Mouse (Mus musculus): ENCODE measurements around the gene Smyd3. TPM values are rescaled to one million over a fixed set of nuclear protein-coding genes. Genes with fewer than 3 reads are reported as not detected.

The Smyd3 gene
- polyA plus RNA-seq, 1 experiment from 2014 or later, result 18.2 TPM

- no peak overlapping the region for H3K9ac ChIP-seq (ENCODE audit: low read length)
- no peak overlapping the region for H3K4me2 ChIP-seq (ENCODE audit: low read length)
- no peaks in the 10 kb centered on the region for H3K36me3 ChIP-seq (ENCODE audit: control insufficient read depth, insufficient read depth, low read length)
- 79% methylated on average over 3 of the region's 3 CpGs for WGBS
- ATAC-seq (no peak), DNase-seq (ENCODE audit: low spot score) (no peak)
- H3K4me1 ChIP-seq (ENCODE audit: control insufficient read depth, insufficient read depth, low read length), result no peaks in the 10 kb centered on the region
- no peaks in the 10 kb centered on the region for H3K9me3 ChIP-seq (replicated peaks; ENCODE audit: control insufficient read depth, low read length)
- no peaks in the 10 kb centered on the region for H3K27me3 ChIP-seq (replicated peaks; ENCODE audit: control insufficient read depth, insufficient read depth, low read length)
- H3K27ac ChIP-seq (ENCODE audit: low read depth, low read length), result no peak overlapping the region
- H3K4me3 ChIP-seq (ENCODE audit: low read depth, low read length), result no peak overlapping the region
These were observed 330.7 kb downstream of the Smyd3 start for GRCm38 (mm10) chr1:179187171-179187570.

- no peaks in the 10 kb centered on the region for H3K9me3 ChIP-seq (replicated peaks; ENCODE audit: control insufficient read depth, low read length)
- no peaks in the 10 kb centered on the region for H3K4me1 ChIP-seq (ENCODE audit: control insufficient read depth, insufficient read depth, low read length)
- ATAC-seq (no peak; the same call in 1 of the 2 replicates), DNase-seq (ENCODE audit: low spot score) (peak; percentile 55)
- no peak overlapping the region for H3K9ac ChIP-seq (ENCODE audit: low read length)
- 80% methylated on average over 4 of the region's 4 CpGs for WGBS
- no peak overlapping the region for H3K4me2 ChIP-seq (ENCODE audit: low read length)
- H3K27ac ChIP-seq (ENCODE audit: low read depth, low read length), result no peak overlapping the region
- no peak overlapping the region for H3K4me3 ChIP-seq (ENCODE audit: low read depth, low read length)
- H3K36me3 ChIP-seq (ENCODE audit: control insufficient read depth, insufficient read depth, low read length), result no peaks in the 10 kb centered on the region
- no peaks in the 10 kb centered on the region for H3K27me3 ChIP-seq (replicated peaks; ENCODE audit: control insufficient read depth, insufficient read depth, low read length)
These were observed 333.2 kb downstream of the Smyd3 start for GRCm38 (mm10) chr1:179184631-179185030.

DNA sequence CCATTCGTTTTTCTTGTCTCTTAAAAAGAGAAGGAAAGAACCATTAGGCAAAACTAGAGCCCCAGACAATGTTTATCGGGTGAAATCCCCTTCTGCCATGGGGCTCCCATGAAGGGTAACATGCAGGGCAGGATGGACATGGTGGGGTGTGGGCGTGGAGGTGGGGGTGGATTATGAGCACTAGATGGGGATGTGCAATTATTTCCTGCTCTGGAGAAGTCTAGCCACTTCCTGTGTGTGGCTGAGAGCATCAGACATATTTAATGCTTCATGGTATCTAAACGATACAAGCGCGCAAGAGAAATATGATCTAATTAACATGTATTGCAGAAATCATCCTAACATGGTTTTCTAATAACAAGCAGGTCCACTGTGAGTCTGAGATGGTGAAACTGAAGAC, 334.3 kb downstream of the Smyd3 start:
- no peak for DNase-seq (ENCODE audit: low spot score)
- no peak for ATAC-seq
- Histone ChIP-seq H3K36me3 (ENCODE audit: control insufficient read depth, insufficient read depth, low read length) (no peaks in the 10 kb centered on the region), H3K4me1 (ENCODE audit: control insufficient read depth, insufficient read depth, low read length) (no peaks in the 10 kb centered on the region), H3K9me3 (replicated peaks; ENCODE audit: control insufficient read depth, low read length) (no peaks in the 10 kb centered on the region), H3K4me3 (ENCODE audit: low read depth, low read length) (no peak overlapping the region), H3K27ac (ENCODE audit: low read depth, low read length) (no peak overlapping the region), H3K27me3 (replicated peaks; ENCODE audit: control insufficient read depth, insufficient read depth, low read length) (no peaks in the 10 kb centered on the region), H3K9ac (ENCODE audit: low read length) (no peak overlapping the region), H3K4me2 (ENCODE audit: low read length) (no peak overlapping the region)
- 77% methylated on average over 6 of the region's 6 CpGs for WGBS

DNA sequence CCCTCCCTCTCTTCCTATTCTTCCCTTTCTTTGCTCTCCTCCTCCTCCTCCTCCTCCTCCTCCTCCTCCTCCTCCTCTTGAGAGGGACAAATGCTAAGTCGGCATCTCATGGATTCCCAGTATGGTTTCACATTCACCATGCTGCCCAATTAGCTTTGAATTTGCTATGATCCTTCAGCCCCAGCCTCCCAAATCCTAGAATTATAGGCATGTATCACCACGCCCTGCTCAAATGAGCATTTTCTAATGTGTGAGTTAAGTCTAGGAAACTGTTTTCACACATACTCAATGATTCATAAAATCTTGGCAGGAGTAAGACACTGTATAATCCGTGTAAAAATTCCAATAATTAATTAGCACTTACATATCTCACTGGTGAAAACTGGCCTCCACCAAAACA, 337.3 kb downstream of the Smyd3 start:
- no peaks in the 10 kb centered on the region for H3K27me3 ChIP-seq (replicated peaks; ENCODE audit: control insufficient read depth, insufficient read depth, low read length)
- H3K27ac ChIP-seq (ENCODE audit: low read depth, low read length), result no peak overlapping the region
- peak; percentile 54 for DNase-seq (ENCODE audit: low spot score)
- H3K36me3 ChIP-seq (ENCODE audit: control insufficient read depth, insufficient read depth, low read length), result no peaks in the 10 kb centered on the region
- H3K4me2 ChIP-seq (ENCODE audit: low read length), result no peak overlapping the region
- no peak overlapping the region for H3K4me3 ChIP-seq (ENCODE audit: low read depth, low read length)
- ATAC-seq, result no peak; the same call in 1 of the 2 replicates
- H3K4me1 ChIP-seq (ENCODE audit: control insufficient read depth, insufficient read depth, low read length), result no peaks in the 10 kb centered on the region
- WGBS, result 54% methylated on average over 3 of the region's 3 CpGs
- no peak overlapping the region for H3K9ac ChIP-seq (ENCODE audit: low read length)
- no peaks in the 10 kb centered on the region for H3K9me3 ChIP-seq (replicated peaks; ENCODE audit: control insufficient read depth, low read length)

DNA sequence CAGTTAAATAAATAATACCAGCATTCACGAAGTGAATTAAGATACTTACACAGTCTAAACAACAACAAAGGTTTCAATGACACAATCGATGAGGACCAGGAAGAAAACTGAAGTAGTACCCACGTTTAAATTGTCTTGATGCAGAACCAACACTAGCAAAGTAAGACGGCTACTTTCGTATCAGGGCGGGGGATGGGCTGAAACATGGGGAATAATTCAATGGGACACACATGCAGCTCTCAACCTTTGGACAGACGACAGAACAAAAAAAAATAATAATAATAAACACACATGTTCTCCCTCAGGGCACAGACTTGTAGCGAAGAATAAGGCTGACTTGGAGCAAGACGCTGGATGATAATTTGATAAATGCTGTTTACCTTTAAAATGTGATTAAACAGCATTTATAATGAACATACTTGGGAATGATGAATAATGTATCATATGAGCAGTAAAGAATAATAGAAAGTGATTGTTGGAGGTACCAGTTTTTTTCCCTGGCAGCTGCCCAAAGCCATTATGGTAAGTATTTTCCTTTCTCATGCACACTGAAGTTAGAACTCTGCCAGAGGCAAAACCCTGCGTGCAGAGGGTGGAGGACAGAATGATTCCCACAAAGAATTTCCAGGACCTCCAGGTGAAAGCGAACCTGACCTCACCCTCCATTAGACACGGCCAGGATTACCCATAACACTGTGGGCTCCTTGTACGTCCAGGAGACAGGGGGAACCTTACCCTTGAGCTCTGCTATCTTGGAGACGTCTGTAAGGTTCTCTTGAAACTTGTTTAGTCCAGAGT, 340.8 kb downstream of the Smyd3 start:
- Histone ChIP-seq H3K27me3 (replicated peaks; ENCODE audit: control insufficient read depth, insufficient read depth, low read length) (no peaks in the 10 kb centered on the region), H3K36me3 (ENCODE audit: control insufficient read depth, insufficient read depth, low read length) (no peaks in the 10 kb centered on the region), H3K27ac (ENCODE audit: low read depth, low read length) (no peak overlapping the region), H3K4me3 (ENCODE audit: low read depth, low read length) (no peak overlapping the region), H3K4me2 (ENCODE audit: low read length) (no peak overlapping the region), H3K9ac (ENCODE audit: low read length) (no peak overlapping the region), H3K9me3 (replicated peaks; ENCODE audit: control insufficient read depth, low read length) (no peaks in the 10 kb centered on the region), H3K4me1 (ENCODE audit: control insufficient read depth, insufficient read depth, low read length) (no peaks in the 10 kb centered on the region)
- 57% methylated on average over 14 of the region's 14 CpGs for WGBS
- no peak for ATAC-seq
- no peak for DNase-seq (ENCODE audit: low spot score)

DNA sequence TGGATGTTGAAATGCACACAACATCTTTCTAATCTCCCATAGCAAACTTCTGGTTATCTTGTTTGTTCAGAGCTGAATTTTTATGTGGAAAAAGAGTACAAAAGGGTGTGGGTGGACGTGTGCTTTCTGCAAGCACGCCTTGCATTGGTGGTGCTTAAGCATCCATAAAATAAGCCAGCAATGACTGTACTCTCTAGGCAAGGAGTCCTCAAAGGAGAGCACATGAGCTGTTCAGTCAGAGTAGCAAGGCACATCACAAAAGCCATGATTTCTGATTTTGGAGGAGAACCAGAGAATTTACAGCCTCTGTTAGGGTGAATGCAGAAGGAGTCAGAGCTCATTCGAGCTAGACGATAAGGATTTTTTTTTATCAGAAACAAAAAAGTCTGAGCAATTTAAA, 343.6 kb downstream of the Smyd3 start:
- 49% methylated on average over 4 of the region's 4 CpGs for WGBS
- H3K4me3 ChIP-seq (ENCODE audit: low read depth, low read length), result no peak overlapping the region
- no peaks in the 10 kb centered on the region for H3K4me1 ChIP-seq (ENCODE audit: control insufficient read depth, insufficient read depth, low read length)
- no peaks in the 10 kb centered on the region for H3K9me3 ChIP-seq (replicated peaks; ENCODE audit: control insufficient read depth, low read length)
- H3K27me3 ChIP-seq (replicated peaks; ENCODE audit: control insufficient read depth, insufficient read depth, low read length), result no peaks in the 10 kb centered on the region
- H3K9ac ChIP-seq (ENCODE audit: low read length), result no peak overlapping the region
- ATAC-seq (no peak), DNase-seq (ENCODE audit: low spot score) (no peak)
- no peak overlapping the region for H3K4me2 ChIP-seq (ENCODE audit: low read length)
- no peak overlapping the region for H3K27ac ChIP-seq (ENCODE audit: low read depth, low read length)
- no peaks in the 10 kb centered on the region for H3K36me3 ChIP-seq (ENCODE audit: control insufficient read depth, insufficient read depth, low read length)

- no peak for ATAC-seq
- Histone ChIP-seq H3K9ac (ENCODE audit: low read length) (no peak overlapping the region), H3K9me3 (replicated peaks; ENCODE audit: control insufficient read depth, low read length) (no peaks in the 10 kb centered on the region), H3K27ac (ENCODE audit: low read depth, low read length) (no peak overlapping the region), H3K4me3 (ENCODE audit: low read depth, low read length) (no peak overlapping the region), H3K27me3 (replicated peaks; ENCODE audit: control insufficient read depth, insufficient read depth, low read length) (no peaks in the 10 kb centered on the region), H3K4me2 (ENCODE audit: low read length) (no peak overlapping the region), H3K4me1 (ENCODE audit: control insufficient read depth, insufficient read depth, low read length) (no peaks in the 10 kb centered on the region), H3K36me3 (ENCODE audit: control insufficient read depth, insufficient read depth, low read length) (no peaks in the 10 kb centered on the region)
- no peak for DNase-seq (ENCODE audit: low spot score)
- 95% methylated on average over 8 of the region's 8 CpGs for WGBS
These were observed 347.3 kb downstream of the Smyd3 start for GRCm38 (mm10) chr1:179170555-179170954.

DNA sequence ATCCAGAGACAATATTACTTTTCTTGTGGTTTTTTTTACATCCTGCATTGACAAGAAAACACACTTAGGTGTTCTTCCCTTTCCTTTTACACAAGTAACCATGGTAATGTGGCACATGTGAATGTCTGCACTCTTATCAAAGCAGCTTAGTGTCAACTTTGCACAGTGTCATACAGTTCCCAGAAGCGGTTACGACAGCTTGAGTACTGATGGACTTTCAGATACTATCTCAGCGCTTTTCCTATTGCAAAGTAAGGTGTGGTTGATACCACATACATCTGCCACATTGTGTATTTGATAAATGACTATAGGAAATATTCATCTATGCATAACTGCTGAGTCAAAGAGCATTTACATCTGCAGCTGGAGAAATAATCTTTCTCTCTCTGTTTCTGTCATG, 348.1 kb downstream of the Smyd3 start:
- Histone ChIP-seq H3K27me3 (replicated peaks; ENCODE audit: control insufficient read depth, insufficient read depth, low read length) (no peaks in the 10 kb centered on the region), H3K4me2 (ENCODE audit: low read length) (no peak overlapping the region), H3K9ac (ENCODE audit: low read length) (no peak overlapping the region), H3K36me3 (ENCODE audit: control insufficient read depth, insufficient read depth, low read length) (no peaks in the 10 kb centered on the region), H3K4me3 (ENCODE audit: low read depth, low read length) (no peak overlapping the region), H3K9me3 (replicated peaks; ENCODE audit: control insufficient read depth, low read length) (no peaks in the 10 kb centered on the region), H3K4me1 (ENCODE audit: control insufficient read depth, insufficient read depth, low read length) (no peaks in the 10 kb centered on the region), H3K27ac (ENCODE audit: low read depth, low read length) (no peak overlapping the region)
- DNase-seq (ENCODE audit: low spot score) (no peak), ATAC-seq (no peak)
- WGBS, result 88% methylated on average over 3 of the region's 3 CpGs

DNA sequence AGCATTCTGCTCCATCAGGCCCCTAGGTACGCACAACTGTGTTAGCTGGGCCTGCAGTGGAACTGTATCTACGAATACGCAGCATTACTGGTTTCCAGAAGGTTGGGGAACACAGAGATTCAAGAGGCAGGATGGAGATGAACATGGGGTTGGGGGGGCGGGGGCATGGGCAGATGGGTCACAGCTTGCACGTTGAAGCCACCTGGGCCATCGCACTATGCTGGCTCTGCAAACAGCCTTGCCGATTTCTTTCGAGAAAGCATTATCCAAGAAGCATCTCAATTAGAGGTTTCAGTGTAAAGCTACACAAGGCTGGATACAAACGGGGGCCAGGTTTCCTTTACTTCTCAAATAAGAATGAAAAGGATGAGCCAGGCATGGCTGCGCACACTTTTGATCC, 348.7 kb downstream of the Smyd3 start:
- no peaks in the 10 kb centered on the region for H3K36me3 ChIP-seq (ENCODE audit: control insufficient read depth, insufficient read depth, low read length)
- H3K27ac ChIP-seq (ENCODE audit: low read depth, low read length), result no peak overlapping the region
- H3K9ac ChIP-seq (ENCODE audit: low read length), result no peak overlapping the region
- no peak overlapping the region for H3K4me3 ChIP-seq (ENCODE audit: low read depth, low read length)
- ATAC-seq (no peak), DNase-seq (ENCODE audit: low spot score) (no peak)
- H3K4me1 ChIP-seq (ENCODE audit: control insufficient read depth, insufficient read depth, low read length), result no peaks in the 10 kb centered on the region
- WGBS, result 87% methylated on average over 10 of the region's 10 CpGs
- H3K4me2 ChIP-seq (ENCODE audit: low read length), result no peak overlapping the region
- no peaks in the 10 kb centered on the region for H3K27me3 ChIP-seq (replicated peaks; ENCODE audit: control insufficient read depth, insufficient read depth, low read length)
- no peaks in the 10 kb centered on the region for H3K9me3 ChIP-seq (replicated peaks; ENCODE audit: control insufficient read depth, low read length)

Data from forebrain, embryonic 14.5 days (tissue).